Mouse (Mus musculus): ENCODE results near the gene Stbd1. TPM values are rescaled to one million over a fixed set of nuclear protein-coding genes. Genes with fewer than 3 reads are reported as not detected.

The Stbd1 gene
- total RNA-seq, 2 experiments from 2014 or later: 0.88 to 1.4 TPM

DNA sequence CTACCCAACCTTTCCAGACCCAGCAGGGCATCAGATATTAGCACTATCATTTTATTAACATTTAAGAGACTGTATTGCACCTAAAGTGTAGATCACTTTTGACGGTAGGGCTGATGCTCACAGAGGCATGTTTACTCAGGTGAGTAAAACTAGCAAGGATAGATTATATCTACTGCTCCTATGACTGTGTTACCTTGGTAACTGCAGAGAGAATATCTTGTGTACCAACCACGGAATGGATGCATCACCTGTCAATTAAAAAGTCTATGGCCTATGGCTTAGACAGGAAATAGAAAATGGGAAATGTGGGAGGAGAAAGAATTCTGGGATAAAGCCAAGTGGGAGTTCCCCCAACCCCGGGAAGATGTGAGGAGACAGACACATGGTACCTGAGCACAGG lies 32.1 kb downstream of the Stbd1 start:
- no peak for DNase-seq (ENCODE audit: low spot score in 2 of 2)

DNA sequence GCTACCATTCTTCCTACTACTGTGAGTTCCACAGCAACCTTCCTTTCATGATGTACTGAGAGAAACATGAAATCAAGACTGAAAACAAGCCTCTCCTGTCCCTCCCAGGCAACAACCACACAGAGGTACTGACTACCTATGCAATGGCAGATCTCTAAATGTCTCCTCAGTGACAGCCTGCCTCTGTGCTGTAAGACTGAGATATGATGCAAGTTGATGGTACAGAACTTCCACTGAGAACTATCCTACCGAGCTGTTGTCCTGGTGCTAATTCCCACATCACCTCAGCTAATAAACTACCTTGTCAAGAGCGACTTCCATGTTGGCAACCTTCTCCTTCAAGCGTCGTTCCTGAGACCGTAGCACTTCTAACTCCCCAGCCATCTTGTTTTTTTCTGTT lies 33.0 kb downstream of the Stbd1 start:
- no peak for DNase-seq (ENCODE audit: low spot score in 2 of 2)

DNA sequence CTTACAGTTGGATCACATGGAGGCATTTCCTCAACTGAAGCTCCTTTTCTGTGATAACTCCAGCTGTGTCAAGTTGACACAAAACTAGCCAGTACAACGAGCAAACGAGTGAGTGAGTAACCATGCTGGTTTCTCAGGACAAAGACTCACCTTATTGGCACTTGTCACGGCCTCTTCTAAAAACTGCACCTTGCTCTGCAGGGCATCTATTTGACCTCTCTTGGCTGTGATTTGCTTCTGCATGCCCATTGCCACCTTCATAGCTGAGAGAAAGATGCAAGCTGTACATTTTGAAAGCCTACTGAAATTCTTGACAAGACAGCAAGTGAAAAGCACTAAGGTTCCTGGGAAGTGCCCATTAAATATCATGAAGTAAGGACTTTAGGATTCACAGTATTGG lies 38.0 kb downstream of the Stbd1 start:
- no peak for DNase-seq (ENCODE audit: low spot score in 2 of 2)

Other genes starting within 250 kb of the Stbd1 start
- gene Nup54, start 167.8 kb upstream of the Stbd1 start, total RNA-seq (2021): 10 to 100 TPM; 30.2 to 33.8 TPM
- 10 to 100 TPM; 88.0 to 93.8 TPM for gene Scarb2, start 96.2 kb upstream of the Stbd1 start, total RNA-seq (2021)
- 1 to 10 TPM in 1 of 2 experiments, not detected in 1; 1.8 TPM for gene Fam47e, start 48.0 kb upstream of the Stbd1 start, total RNA-seq (2021)
- gene Ccdc158, start 72.2 kb downstream of the Stbd1 start, total RNA-seq (2021): under 1 TPM; 0.33 to 0.88 TPM
- 1 to 10 TPM; 2.8 to 3.0 TPM for gene Shroom3, start 80.4 kb downstream of the Stbd1 start, total RNA-seq (2021)